Mouse (Mus musculus) small intestine, adult 2 months (tissue): ENCODE measurements around the gene Ahcy. TPM values are rescaled to one million over a fixed set of nuclear protein-coding genes. Genes with fewer than 3 reads are reported as not detected.

Experiments used
- H3K27ac ChIP-seq: fragments of 200-500 bp; 2 replicates; pipeline ENCODE4 v1.5.1; 2012; ENCODE audit warnings: low read depth, low read length, control low read depth, inconsistent platforms; ENCODE audit not compliant: insufficient read depth
- H3K27me3 ChIP-seq: fragments of 200-500 bp; 2 replicates; pipeline ENCODE4 v1.6.1; 2012; ENCODE audit warnings: mild to moderate bottlenecking, moderate library complexity, low read length, inconsistent platforms; ENCODE audit not compliant: control insufficient read depth, insufficient read depth
- H3K36me3 ChIP-seq: fragments of 200-500 bp; 2 replicates; pipeline ENCODE4 v1.6.1; 2012; ENCODE audit warnings: mild to moderate bottlenecking, low read length, control low read depth, inconsistent platforms; ENCODE audit not compliant: control insufficient read depth, insufficient read depth
- H3K4me1 ChIP-seq: fragments of 200-500 bp; 2 replicates; pipeline ENCODE4 v1.6.1; 2012; ENCODE audit warnings: low read length, inconsistent platforms, mixed read lengths; ENCODE audit not compliant: control insufficient read depth, insufficient read depth, insufficient read length
- H3K4me3 ChIP-seq: fragments of 200-500 bp; 2 replicates; pipeline ENCODE4 v1.5.1; 2012; ENCODE audit warnings: low read depth, mild to moderate bottlenecking, control low read depth, inconsistent platforms, low read length, moderate library complexity
- CTCF ChIP-seq: fragments of 200-500 bp; IDR thresholded peaks from 2 replicates; pipeline ENCODE4 v1.5.1; 2012; ENCODE audit warnings: low read depth, mild to moderate bottlenecking, control low read depth, inconsistent platforms, low read length, moderate library complexity, mixed read lengths; ENCODE audit not compliant: insufficient replicate concordance, insufficient read length; ENCODE audit errors: extremely low read depth
- POLR2A ChIP-seq: fragments of 200-500 bp; IDR thresholded peaks from 2 replicates; pipeline ENCODE4 v1.6.1; 2012; ENCODE audit warnings: low read depth, mild to moderate bottlenecking, control low read depth, inconsistent platforms, low read length, moderate library complexity
- WGBS: fragments of 180-500 bp; shearing (Covaris S2); methylation state at CpG from one replicate; pipeline ENCODE4 v1.1.7; 2018; 5-methylcytosine and 5-hydroxymethylcytosine counted together
- polyA plus RNA-seq: library from polyadenylated mRNA; depleted of rRNA; stranded (reverse); fragments of >200 nt; gene quantifications from 2 replicates; pipeline ENCODE4 v1.2.3, GENCODE M21; 2012

Gene Ahcy
- polyA plus RNA-seq, 1 experiment: 98.7 TPM

DNA sequence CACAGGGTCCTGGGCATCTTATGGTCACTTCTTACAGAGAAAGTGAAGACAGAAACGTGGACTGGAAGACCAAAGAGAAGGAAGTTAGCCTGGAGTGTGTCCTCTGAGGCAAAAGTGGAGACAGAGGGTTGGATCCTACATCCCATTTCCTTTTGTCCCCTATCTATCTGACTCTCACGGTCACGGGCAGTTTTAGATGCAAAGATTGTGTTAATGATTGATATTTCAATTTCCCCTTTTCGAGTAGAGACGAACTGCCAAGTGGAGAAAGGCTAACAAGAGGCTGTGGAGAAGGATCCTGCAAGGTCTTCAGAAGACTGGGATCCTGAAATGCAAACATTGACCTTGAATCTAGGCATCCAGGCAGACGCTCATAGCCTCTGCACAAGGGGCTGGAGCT is 14.0 kb upstream of the Ahcy start:
- H3K27me3 ChIP-seq: no peaks in the 10 kb centered on the region
- WGBS: 34% methylated on average over 6 of the region's 6 CpGs
- no peak overlapping the region for H3K27ac ChIP-seq
- H3K4me3 ChIP-seq: no peak overlapping the region
- no peaks in the 10 kb centered on the region for H3K36me3 ChIP-seq
- peaks cover 8% of the 10 kb centered on the region; the same call in 1 of the 2 replicates for H3K4me1 ChIP-seq
- TF ChIP-seq POLR2A (no peak), CTCF (no peak)

GRCm38 (mm10) chr2:155086328-155086727 is 12.0 kb upstream of the Ahcy start:
- Histone ChIP-seq H3K36me3 (no peaks in the 10 kb centered on the region), H3K27ac (no peak overlapping the region), H3K4me3 (no peak overlapping the region), H3K4me1 (peaks cover 7% of the 10 kb centered on the region; the same call in 1 of the 2 replicates), H3K27me3 (no peaks in the 10 kb centered on the region)
- no peak for TF ChIP-seq CTCF
- no peak for TF ChIP-seq POLR2A
- 80% methylated on average over 5 of the region's 5 CpGs for WGBS

DNA sequence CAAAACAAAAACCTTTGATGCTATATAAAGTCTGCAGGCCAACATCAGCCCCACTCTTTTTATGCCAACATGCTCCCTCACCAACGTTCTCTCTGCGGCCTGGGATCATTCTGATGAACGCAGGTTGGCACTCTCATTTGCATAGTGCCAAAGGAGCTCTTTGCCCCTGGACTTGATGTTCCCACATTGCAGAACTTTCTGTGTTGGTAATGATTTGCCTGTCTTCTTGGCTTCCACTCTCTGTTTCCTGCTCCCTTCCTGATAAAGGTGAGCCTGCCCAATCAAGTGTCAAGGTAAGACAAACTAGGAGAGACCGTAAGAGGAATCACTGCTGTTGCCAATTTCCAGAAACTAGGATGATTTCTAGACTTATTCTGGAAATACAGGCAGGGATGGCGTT is 10.2 kb upstream of the Ahcy start:
- 76% methylated on average over 5 of the region's 5 CpGs for WGBS
- no peak for TF ChIP-seq POLR2A
- TF ChIP-seq CTCF: no peak
- H3K27ac ChIP-seq: no peak overlapping the region
- peaks cover 6% of the 10 kb centered on the region; the same call in 1 of the 2 replicates for H3K4me1 ChIP-seq
- H3K27me3 ChIP-seq: no peaks in the 10 kb centered on the region
- H3K36me3 ChIP-seq: no peaks in the 10 kb centered on the region
- no peak overlapping the region for H3K4me3 ChIP-seq

- H3K4me3 ChIP-seq: no peak overlapping the region
- H3K27me3 ChIP-seq: no peaks in the 10 kb centered on the region
- WGBS: 11% methylated on average over 8 of the region's 8 CpGs
- TF ChIP-seq POLR2A (no peak), CTCF (peak; percentile 85)
- no peaks in the 10 kb centered on the region for H3K36me3 ChIP-seq
- H3K4me1 ChIP-seq: peaks cover 6% of the 10 kb centered on the region; the same call in 1 of the 2 replicates
- no peak overlapping the region for H3K27ac ChIP-seq
These were observed 8.0 kb upstream of the Ahcy start for GRCm38 (mm10) chr2:155082121-155082803.

- TF ChIP-seq POLR2A (no peak), CTCF (no peak)
- H3K4me3 ChIP-seq: no peak overlapping the region
- no peaks in the 10 kb centered on the region for H3K36me3 ChIP-seq
- H3K27ac ChIP-seq: no peak overlapping the region
- peaks cover 6% of the 10 kb centered on the region; the same call in 1 of the 2 replicates for H3K4me1 ChIP-seq
- 91% methylated on average over 3 of the region's 3 CpGs for WGBS
- H3K27me3 ChIP-seq: no peaks in the 10 kb centered on the region
These were observed 6.8 kb upstream of the Ahcy start for GRCm38 (mm10) chr2:155081056-155081455.

DNA sequence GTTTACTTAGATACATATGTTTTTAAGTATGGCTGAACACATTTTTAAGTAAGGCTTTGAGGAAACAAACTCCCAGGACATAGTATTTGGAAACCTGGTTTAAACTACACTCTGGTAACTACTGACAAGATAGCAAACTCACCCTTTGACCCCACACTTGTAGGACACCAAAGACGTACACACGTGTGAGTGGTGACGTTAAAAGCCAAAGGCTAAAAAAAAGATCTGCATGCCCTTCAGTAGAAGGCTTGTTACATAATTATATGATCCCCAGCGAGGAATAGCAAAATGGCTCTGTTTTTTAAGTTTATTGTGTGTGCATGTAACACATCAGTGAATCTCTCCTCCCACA is 5.9 kb upstream of the Ahcy start:
- Histone ChIP-seq H3K36me3 (no peaks in the 10 kb centered on the region), H3K27me3 (no peaks in the 10 kb centered on the region), H3K27ac (peak overlapping the region; percentile 24; the same call in 1 of the 2 replicates), H3K4me1 (peaks cover 8% of the 10 kb centered on the region; the same call in 1 of the 2 replicates), H3K4me3 (no peak overlapping the region)
- WGBS: 20% methylated on average over 4 of the region's 4 CpGs
- TF ChIP-seq CTCF (no peak), POLR2A (no peak)

- H3K27ac ChIP-seq: no peak overlapping the region
- H3K4me3 ChIP-seq: no peak overlapping the region
- 30% methylated on average over 7 of the region's 7 CpGs for WGBS
- no peaks in the 10 kb centered on the region for H3K36me3 ChIP-seq
- H3K27me3 ChIP-seq: no peaks in the 10 kb centered on the region
- peaks cover 13% of the 10 kb centered on the region; the same call in 1 of the 2 replicates for H3K4me1 ChIP-seq
- no peak for TF ChIP-seq POLR2A
- no peak for TF ChIP-seq CTCF
These were observed 5.3 kb upstream of the Ahcy start for GRCm38 (mm10) chr2:155079500-155080178.
